Mouse (Mus musculus) 3T3-L1 (cell line): ENCODE results near the gene Lca5.

Experiments
- DNase-seq: peaks from one replicate; pipeline ENCODE4 v3.0.0-alpha.2; 2015; ENCODE audit warnings: low read depth, low spot score

Gene Lca5

GRCm38 (mm10) chr9:83440392-83441357, at the start of gene Lca5:
TSS of gene Lca5 (minus strand) at chr9:83441127.
- peak; percentile 96 for DNase-seq

GRCm38 (mm10) chr9:83488491-83489210, 47.7 kb upstream of the Lca5 start:
- no peak for DNase-seq

GRCm38 (mm10) chr9:83487771-83488470, 47.0 kb upstream of the Lca5 start:
- no peak for DNase-seq

GRCm38 (mm10) chr9:83485966-83486365, 45.0 kb upstream of the Lca5 start:
- no peak for DNase-seq

- DNase-seq: no peak
Observed at GRCm38 (mm10) chr9:83485357-83485756, 44.4 kb upstream of the Lca5 start.

GRCm38 (mm10) chr9:83483419-83483818, 42.5 kb upstream of the Lca5 start:
- DNase-seq: no peak

GRCm38 (mm10) chr9:83482176-83482949, 41.4 kb upstream of the Lca5 start:
- peak; percentile 32 for DNase-seq

- DNase-seq: no peak
Observed at GRCm38 (mm10) chr9:83469871-83470270, 28.9 kb upstream of the Lca5 start.

GRCm38 (mm10) chr9:83447771-83448170, 6.8 kb upstream of the Lca5 start:
- no peak for DNase-seq

- no peak for DNase-seq
Observed at GRCm38 (mm10) chr9:83447176-83447575, 6.2 kb upstream of the Lca5 start.

GRCm38 (mm10) chr9:83437621-83438020, 3.3 kb downstream of the Lca5 start:
- no peak for DNase-seq

GRCm38 (mm10) chr9:83434489-83434888, 6.4 kb downstream of the Lca5 start:
- DNase-seq: no peak

- no peak for DNase-seq
Observed at GRCm38 (mm10) chr9:83433661-83434060, 7.3 kb downstream of the Lca5 start.

GRCm38 (mm10) chr9:83427926-83428325, 13.0 kb downstream of the Lca5 start:
- no peak for DNase-seq

- no peak for DNase-seq
Observed at GRCm38 (mm10) chr9:83418965-83419364, 22.0 kb downstream of the Lca5 start.

- DNase-seq: no peak
Observed at GRCm38 (mm10) chr9:83413046-83413445, 27.9 kb downstream of the Lca5 start.

GRCm38 (mm10) chr9:83405150-83405549, 35.8 kb downstream of the Lca5 start:
- no peak for DNase-seq

GRCm38 (mm10) chr9:83400783-83401182, 40.1 kb downstream of the Lca5 start:
- peak; percentile 20 for DNase-seq

GRCm38 (mm10) chr9:83399414-83399813, 41.5 kb downstream of the Lca5 start:
- no peak for DNase-seq

- DNase-seq: no peak
Observed at GRCm38 (mm10) chr9:83398260-83398659, 42.7 kb downstream of the Lca5 start.

- DNase-seq: no peak
Observed at GRCm38 (mm10) chr9:83395456-83395855, 45.5 kb downstream of the Lca5 start.
